Mouse (Mus musculus) intestine, embryonic 14.5 days (tissue): ENCODE measurements around the gene Kat14. TPM values are rescaled to one million over a fixed set of nuclear protein-coding genes. Genes with fewer than 3 reads are reported as not detected.
A peak's percentile ranks its signal among the peaks of the same experiment; 100 is the strongest.

Experiments
- ATAC-seq: fragments of 200-750 bp; cut with Nextera tagmentation; replicated peaks from 2 replicates; pipeline ENCODE4 v1.8.0; 2017; ENCODE audit warnings: low read depth, moderate number of reproducible peaks, moderate TSS enrichment, moderate library complexity; ENCODE audit not compliant: low FRiP score, low TSS enrichment
- DNase-seq: peaks from one replicate; pipeline ENCODE4 v3.0.0-alpha.2; 2018; ENCODE audit warnings: low spot score
- H3K27ac ChIP-seq: fragments of 300-500 bp; sonication (generic); 2 replicates; pipeline ENCODE4 v1.5.1; 2014; ENCODE audit warnings: low read depth, mild to moderate bottlenecking, control low read depth
- H3K27me3 ChIP-seq: fragments of 300-500 bp; sonication (generic); replicated peaks from 2 replicates; pipeline ENCODE4 v1.6.1; 2014; ENCODE audit warnings: low read length, control low read depth; ENCODE audit not compliant: control insufficient read depth, insufficient read depth
- H3K36me3 ChIP-seq: fragments of 300-500 bp; sonication (generic); 2 replicates; pipeline ENCODE4 v1.6.1; 2014; ENCODE audit warnings: low read length, control low read depth; ENCODE audit not compliant: control insufficient read depth, insufficient read depth
- H3K4me1 ChIP-seq: fragments of 300-500 bp; sonication (generic); replicated peaks from 2 replicates; pipeline ENCODE4 v1.6.1; 2014; ENCODE audit warnings: low read length, control low read depth, mixed read lengths; ENCODE audit not compliant: control insufficient read depth, insufficient read depth
- H3K4me2 ChIP-seq: fragments of 300-500 bp; sonication (generic); 2 replicates; pipeline ENCODE4 v1.6.1; 2014; ENCODE audit warnings: low read length
- H3K4me3 ChIP-seq: fragments of 300-500 bp; sonication (generic); 2 replicates; pipeline ENCODE4 v1.5.1; 2014; ENCODE audit warnings: low read depth, low read length, control low read depth, mixed read lengths
- H3K9ac ChIP-seq: fragments of 300-500 bp; sonication (generic); 2 replicates; pipeline ENCODE4 v1.6.1; 2014; ENCODE audit warnings: mild to moderate bottlenecking, low read length
- H3K9me3 ChIP-seq: fragments of 300-500 bp; sonication (generic); 2 replicates; pipeline ENCODE4 v1.6.1; 2016; ENCODE audit warnings: low read length, control low read depth; ENCODE audit not compliant: control insufficient read depth
- WGBS: fragments of 180-500 bp; shearing (Covaris S2); extraction: QIAGEN DNeasy Blood & Tissue Kit; methylation state at CpG from one replicate; pipeline ENCODE4 v1.1.7; 2014; 5-methylcytosine and 5-hydroxymethylcytosine counted together
- polyA plus RNA-seq: library from polyadenylated mRNA; unstranded; fragments of >200 nt; fragmentation: Nextera tagmentation; extraction: Ambion mirVana; gene quantifications from 2 replicates; pipeline ENCODE4 v1.2.1, GENCODE M21; 2014

Gene Kat14
- polyA plus RNA-seq, 1 experiment from 2014 or later: 43.9 TPM

DNA sequence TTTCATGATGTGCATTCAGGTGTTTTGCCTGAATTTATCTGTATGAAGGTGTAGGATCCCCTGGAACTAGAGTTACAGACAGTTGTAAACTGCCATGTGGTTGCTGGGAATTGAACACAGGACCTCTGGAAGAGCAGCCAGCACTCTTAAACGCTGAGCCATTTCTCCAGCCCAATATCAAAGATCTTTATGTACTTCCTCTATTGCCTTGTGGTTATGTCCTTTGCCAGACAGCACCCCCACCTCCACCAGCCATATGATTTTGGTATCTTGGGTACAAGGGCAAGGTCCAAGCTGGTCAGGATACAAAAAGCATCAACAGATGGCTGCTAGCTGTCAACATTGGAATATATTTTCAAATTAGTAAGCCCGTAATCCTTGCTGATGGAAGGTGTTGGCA is 81.6 kb downstream of the Kat14 start:
- Histone ChIP-seq H3K4me1 (no peaks in the 10 kb centered on the region), H3K9me3 (no peaks in the 10 kb centered on the region), H3K27ac (no peak overlapping the region), H3K4me3 (no peak overlapping the region), H3K9ac (no peak overlapping the region), H3K27me3 (no peaks in the 10 kb centered on the region; the same call in 1 of the 2 replicates), H3K4me2 (no peak overlapping the region), H3K36me3 (no peaks in the 10 kb centered on the region)
- WGBS: 79% methylated on average over 2 of the region's 2 CpGs
- DNase-seq: no peak
- ATAC-seq: no peak

DNA sequence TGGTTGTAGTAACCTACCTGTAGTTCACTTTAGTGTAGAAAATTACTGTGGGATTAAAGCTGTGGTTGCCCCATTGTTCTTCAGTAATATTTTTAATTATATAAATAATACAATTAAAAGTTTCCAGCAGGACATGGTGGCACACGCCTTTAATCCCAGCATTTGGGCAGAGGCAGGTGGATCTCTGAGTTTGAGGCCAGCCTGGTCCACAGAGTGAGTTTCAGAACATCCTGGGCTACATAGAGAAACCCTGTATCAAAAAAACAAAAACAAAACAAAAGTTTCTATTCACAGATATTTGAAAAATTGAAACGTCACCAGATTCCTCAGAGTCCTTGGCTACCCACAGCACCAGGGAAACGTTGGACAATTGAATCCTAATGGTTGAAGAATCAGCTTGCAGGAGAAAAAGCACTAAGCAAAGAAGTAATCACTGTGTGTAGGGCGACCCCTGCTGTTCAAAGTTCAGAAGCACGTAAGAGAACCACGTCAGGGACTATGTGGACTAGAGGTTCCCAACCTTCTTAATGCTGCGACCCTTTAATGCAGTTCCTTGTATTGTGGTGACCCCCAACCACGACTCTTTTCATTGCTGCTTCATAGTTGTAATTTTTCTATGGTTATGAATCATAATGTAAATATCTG is 83.7 kb downstream of the Kat14 start:
- H3K9ac ChIP-seq: no peak overlapping the region
- no peaks in the 10 kb centered on the region for H3K36me3 ChIP-seq
- DNase-seq (peak; percentile 87), ATAC-seq (peak; percentile 70)
- H3K27ac ChIP-seq: no peak overlapping the region
- H3K4me2 ChIP-seq: no peak overlapping the region
- H3K4me1 ChIP-seq: no peaks in the 10 kb centered on the region
- H3K4me3 ChIP-seq: no peak overlapping the region
- no peaks in the 10 kb centered on the region for H3K9me3 ChIP-seq
- peaks cover 10% of the 10 kb centered on the region for H3K27me3 ChIP-seq
- 15% methylated on average over 8 of the region's 8 CpGs for WGBS

Other genes starting within 250 kb of the Kat14 start
- gene Mgme1, start 98.3 kb upstream of the Kat14 start, polyA plus RNA-seq: 21.1 and 22.9 TPM in 2 replicates
- gene Snx5, start 98.1 kb upstream of the Kat14 start, polyA plus RNA-seq: 134 and 139 TPM in 2 replicates
- gene Ovol2, start 36.8 kb upstream of the Kat14 start, polyA plus RNA-seq: 0.93 and 0.95 TPM in 2 replicates
- 2.2 TPM in 2 replicates for gene Pet117, start within 50 bp of the Kat14 start, polyA plus RNA-seq
- gene Dzank1, start 158.4 kb downstream of the Kat14 start, polyA plus RNA-seq: 0.82 and 2.2 TPM in 2 replicates
- gene Polr3f, start 158.7 kb downstream of the Kat14 start, polyA plus RNA-seq: 23.5 and 27.7 TPM in 2 replicates
- 58.8 and 64.3 TPM in 2 replicates for gene Rbbp9, start 181.9 kb downstream of the Kat14 start, polyA plus RNA-seq
- gene Sec23b, start 187.2 kb downstream of the Kat14 start, polyA plus RNA-seq: 84.9 and 92.7 TPM in 2 replicates
- gene Smim26, start 225.1 kb downstream of the Kat14 start, polyA plus RNA-seq: 39.9 and 41.7 TPM in 2 replicates
- 47.8 and 53.5 TPM in 2 replicates for gene Dtd1, start 230.9 kb downstream of the Kat14 start, polyA plus RNA-seq